Mouse (Mus musculus) midbrain, embryonic 10.5 days (tissue): ENCODE measurements at regions not wholly inside any gene's neighbourhood (a gene's known extent, or its start where the extent isn't known, plus 50 kb on each side); places are given as distances from the start of the nearest gene placed in this dataset.

Experiments
- DNase-seq: peaks from one replicate; pipeline ENCODE4 v3.0.0-alpha.2; 2017; ENCODE audit warnings: low spot score
- H3K27ac ChIP-seq: fragments of 300-500 bp; sonication (generic); replicated peaks from 2 replicates; pipeline ENCODE4 v1.5.1; 2016; ENCODE audit warnings: mild to moderate bottlenecking
- H3K27me3 ChIP-seq: fragments of 300-500 bp; sonication (generic); 2 replicates; pipeline ENCODE4 v1.6.1; 2016; ENCODE audit warnings: low read depth, mild to moderate bottlenecking; ENCODE audit not compliant: poor library complexity, severe bottlenecking
- H3K36me3 ChIP-seq: fragments of 300-500 bp; sonication (generic); 2 replicates; pipeline ENCODE4 v1.6.1; 2016; ENCODE audit warnings: mild to moderate bottlenecking, moderate library complexity
- H3K4me1 ChIP-seq: fragments of 300-500 bp; sonication (generic); 2 replicates; pipeline ENCODE4 v1.6.1; 2016
- H3K4me3 ChIP-seq: fragments of 300-500 bp; sonication (generic); 2 replicates; pipeline ENCODE4 v1.5.1; 2016; ENCODE audit warnings: mild to moderate bottlenecking, moderate library complexity
- H3K9me3 ChIP-seq: fragments of 300-500 bp; sonication (generic); replicated peaks from 2 replicates; pipeline ENCODE4 v1.6.1; 2016; ENCODE audit warnings: mild to moderate bottlenecking
- WGBS: fragments of 180-500 bp; shearing (Covaris S2); methylation state at CpG from one replicate; pipeline ENCODE4 v1.1.7; 2016; 5-methylcytosine and 5-hydroxymethylcytosine counted together

DNA sequence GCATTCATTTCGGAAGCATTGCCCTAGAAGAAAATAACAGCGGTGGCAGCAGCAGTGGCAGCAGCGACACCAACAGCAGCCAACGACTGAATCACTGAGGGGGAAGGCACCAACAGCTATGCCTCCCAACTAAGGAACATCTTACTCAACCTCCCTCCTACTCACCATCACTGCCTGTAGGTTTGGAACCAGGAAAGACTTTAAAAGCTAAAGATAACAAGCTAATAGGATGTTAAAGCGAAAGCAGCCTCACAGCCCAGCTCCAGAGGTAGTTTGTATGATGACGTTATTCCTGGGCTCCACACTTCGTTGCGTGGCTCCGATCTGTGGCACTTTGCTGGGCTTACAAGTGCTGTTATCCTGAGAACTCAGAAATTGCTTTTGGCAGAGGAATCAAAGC is 289.6 kb downstream of the Cd83 start:
- H3K4me3 ChIP-seq, result no peak overlapping the region
- H3K27ac ChIP-seq, result no peak overlapping the region
- DNase-seq, result no peak
- no peaks in the 10 kb centered on the region for H3K9me3 ChIP-seq
- peaks cover 12% of the 10 kb centered on the region for H3K27me3 ChIP-seq
- no peaks in the 10 kb centered on the region for H3K36me3 ChIP-seq
- no peaks in the 10 kb centered on the region for H3K4me1 ChIP-seq
- 95% methylated on average over 9 of the region's 9 CpGs for WGBS

DNA sequence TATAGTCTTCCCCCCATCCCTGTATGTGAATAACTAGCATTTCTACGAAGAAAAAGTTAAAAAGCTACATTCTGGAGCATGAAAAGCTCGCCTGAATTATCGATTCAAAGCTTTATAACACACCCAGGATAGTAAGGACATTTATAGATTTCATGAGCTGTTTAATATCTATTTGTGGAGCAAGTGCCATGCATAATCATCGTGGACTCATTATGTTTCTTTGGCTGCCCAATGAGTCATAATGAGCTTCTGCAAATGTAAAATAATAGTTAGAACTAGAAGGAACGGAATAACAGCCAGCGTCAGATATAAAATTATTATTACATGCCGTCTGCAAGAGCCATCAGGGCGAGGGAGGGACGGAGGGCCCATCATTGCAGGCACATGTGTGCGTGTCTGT is 292.4 kb downstream of the Cd83 start:
- Histone ChIP-seq H3K36me3 (no peaks in the 10 kb centered on the region), H3K9me3 (no peaks in the 10 kb centered on the region), H3K4me3 (no peak overlapping the region), H3K27me3 (peaks cover 12% of the 10 kb centered on the region), H3K4me1 (no peaks in the 10 kb centered on the region), H3K27ac (no peak overlapping the region)
- 91% methylated on average over 10 of the region's 10 CpGs for WGBS
- no peak for DNase-seq

DNA sequence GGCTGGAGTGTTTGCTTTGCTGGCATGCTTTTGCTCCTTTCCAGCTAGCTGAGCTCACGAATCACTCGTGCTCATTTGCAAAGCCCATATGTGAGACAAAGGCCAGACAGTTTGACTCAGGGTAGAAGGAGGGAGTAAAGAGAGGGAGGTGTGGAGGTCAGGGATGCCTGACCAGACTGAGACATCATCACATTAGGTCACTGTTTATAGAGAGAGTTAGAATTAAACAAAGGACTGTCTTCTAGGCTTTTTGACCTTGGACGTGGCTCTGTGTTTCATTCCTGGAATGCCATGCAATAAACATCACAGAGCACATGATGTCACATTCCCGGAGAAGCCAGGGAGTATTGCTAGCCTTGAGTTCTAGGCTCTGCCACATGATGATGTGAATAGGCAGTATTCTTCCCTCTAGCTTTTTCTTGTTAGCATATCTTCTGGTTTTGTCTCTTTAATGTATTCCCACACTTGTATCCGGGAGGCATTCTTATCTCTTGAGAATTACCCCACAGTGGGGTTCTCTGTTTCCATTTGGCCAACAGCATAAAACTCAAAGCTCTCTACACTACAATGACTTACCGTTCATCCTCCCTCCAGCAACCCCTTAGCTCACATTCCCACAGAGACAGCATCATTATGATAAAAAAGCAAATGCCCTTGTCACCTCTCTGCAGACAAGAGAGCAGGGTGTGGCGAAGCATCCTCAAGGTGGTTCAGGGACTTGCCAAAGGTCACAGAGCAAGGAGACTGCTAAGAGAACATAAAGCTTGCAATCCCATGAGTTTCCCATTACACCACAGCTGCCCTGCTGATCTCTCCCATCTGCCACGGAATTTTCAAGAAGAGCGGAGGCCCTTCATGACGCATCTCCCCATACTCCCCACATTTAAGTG is 301.3 kb downstream of the Cd83 start:
- Histone ChIP-seq H3K36me3 (no peaks in the 10 kb centered on the region), H3K4me3 (no peak overlapping the region), H3K27ac (no peak overlapping the region), H3K27me3 (peaks cover 12% of the 10 kb centered on the region; the same call in 1 of the 2 replicates), H3K4me1 (0 out of 2 replicates have a peak, but pooled peaks cover 3% of the 10 kb centered on the region), H3K9me3 (no peaks in the 10 kb centered on the region)
- DNase-seq, result no peak
- 79% methylated on average over 10 of the region's 10 CpGs for WGBS

DNA sequence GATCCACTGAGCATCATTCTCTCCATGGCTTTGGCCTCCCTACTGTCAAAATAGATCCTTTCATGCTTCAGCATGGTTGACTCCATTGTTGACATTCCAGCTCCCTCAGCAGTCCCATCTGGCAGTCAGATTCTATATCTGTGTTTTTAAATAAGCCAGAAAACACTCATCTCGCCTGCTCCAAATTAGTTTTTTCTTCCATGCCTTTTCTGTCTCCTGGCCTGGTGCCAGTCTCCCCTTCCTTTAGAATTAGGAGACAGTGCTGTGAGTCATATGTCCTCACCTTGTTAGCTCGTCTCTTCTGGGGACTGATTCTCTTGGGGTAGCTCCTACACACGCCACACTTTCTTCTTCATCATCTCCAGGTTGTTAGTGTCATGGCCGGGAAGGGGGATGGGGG is 302.2 kb downstream of the Cd83 start:
- no peak for DNase-seq
- Histone ChIP-seq H3K9me3 (no peaks in the 10 kb centered on the region), H3K27ac (no peak overlapping the region), H3K36me3 (no peaks in the 10 kb centered on the region), H3K27me3 (peaks cover 12% of the 10 kb centered on the region; the same call in 1 of the 2 replicates), H3K4me1 (0 out of 2 replicates have a peak, but pooled peaks cover 3% of the 10 kb centered on the region), H3K4me3 (no peak overlapping the region)
- WGBS, result 78% methylated on average over 4 of the region's 4 CpGs

DNA sequence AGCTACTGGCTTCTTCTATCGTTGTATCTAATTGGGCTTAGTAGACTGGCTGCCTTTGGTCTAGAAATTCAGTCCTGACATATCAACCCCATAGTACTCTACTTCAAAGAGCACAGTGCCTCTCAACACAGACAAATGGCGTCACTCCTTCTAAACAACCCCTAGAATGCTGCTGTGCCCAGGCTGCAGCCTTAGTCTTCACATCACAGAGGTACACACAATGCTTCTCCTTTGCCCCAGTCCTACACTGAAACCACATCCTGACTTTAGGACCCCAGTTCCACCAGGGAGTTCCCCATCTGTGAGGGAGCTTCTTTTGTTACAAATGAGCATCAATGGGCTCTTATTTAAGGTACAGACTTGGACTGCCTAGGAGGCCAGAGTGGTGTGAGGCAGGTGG is 312.6 kb downstream of the Cd83 start:
- H3K9me3 ChIP-seq, result no peaks in the 10 kb centered on the region
- peaks cover 69% of the 10 kb centered on the region for H3K27me3 ChIP-seq
- H3K27ac ChIP-seq, result no peak overlapping the region
- DNase-seq, result no peak
- H3K4me1 ChIP-seq, result peaks cover 37% of the 10 kb centered on the region
- H3K4me3 ChIP-seq, result no peak overlapping the region
- 82% methylated on average over 2 of the region's 2 CpGs for WGBS
- no peaks in the 10 kb centered on the region for H3K36me3 ChIP-seq

DNA sequence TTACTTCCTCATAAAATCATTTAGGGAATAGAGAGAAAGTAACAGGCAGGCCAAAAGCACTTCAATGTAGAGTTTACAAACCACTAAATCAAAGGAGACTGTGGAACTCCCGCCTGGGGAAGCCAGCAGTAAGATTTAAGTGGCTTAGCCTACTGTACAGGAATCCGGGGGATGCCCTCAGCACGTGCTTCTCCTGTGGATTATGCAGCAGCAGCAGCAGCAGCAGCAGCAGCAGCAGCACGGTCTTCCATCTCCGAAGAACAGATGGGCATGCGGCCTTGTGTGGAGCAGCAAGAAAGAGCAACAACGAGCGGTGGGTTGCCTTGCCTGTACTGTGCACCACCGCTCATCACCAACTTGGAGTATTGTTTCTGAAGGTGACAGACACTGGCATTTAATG is 314.9 kb downstream of the Cd83 start:
- WGBS, result 25% methylated on average over 9 of the region's 9 CpGs
- peak; percentile 51 for DNase-seq
- Histone ChIP-seq H3K27me3 (peaks cover 85% of the 10 kb centered on the region), H3K4me1 (peaks cover 45% of the 10 kb centered on the region), H3K36me3 (no peaks in the 10 kb centered on the region), H3K4me3 (no peak overlapping the region), H3K27ac (peak overlapping the region; percentile 76), H3K9me3 (no peaks in the 10 kb centered on the region)

DNA sequence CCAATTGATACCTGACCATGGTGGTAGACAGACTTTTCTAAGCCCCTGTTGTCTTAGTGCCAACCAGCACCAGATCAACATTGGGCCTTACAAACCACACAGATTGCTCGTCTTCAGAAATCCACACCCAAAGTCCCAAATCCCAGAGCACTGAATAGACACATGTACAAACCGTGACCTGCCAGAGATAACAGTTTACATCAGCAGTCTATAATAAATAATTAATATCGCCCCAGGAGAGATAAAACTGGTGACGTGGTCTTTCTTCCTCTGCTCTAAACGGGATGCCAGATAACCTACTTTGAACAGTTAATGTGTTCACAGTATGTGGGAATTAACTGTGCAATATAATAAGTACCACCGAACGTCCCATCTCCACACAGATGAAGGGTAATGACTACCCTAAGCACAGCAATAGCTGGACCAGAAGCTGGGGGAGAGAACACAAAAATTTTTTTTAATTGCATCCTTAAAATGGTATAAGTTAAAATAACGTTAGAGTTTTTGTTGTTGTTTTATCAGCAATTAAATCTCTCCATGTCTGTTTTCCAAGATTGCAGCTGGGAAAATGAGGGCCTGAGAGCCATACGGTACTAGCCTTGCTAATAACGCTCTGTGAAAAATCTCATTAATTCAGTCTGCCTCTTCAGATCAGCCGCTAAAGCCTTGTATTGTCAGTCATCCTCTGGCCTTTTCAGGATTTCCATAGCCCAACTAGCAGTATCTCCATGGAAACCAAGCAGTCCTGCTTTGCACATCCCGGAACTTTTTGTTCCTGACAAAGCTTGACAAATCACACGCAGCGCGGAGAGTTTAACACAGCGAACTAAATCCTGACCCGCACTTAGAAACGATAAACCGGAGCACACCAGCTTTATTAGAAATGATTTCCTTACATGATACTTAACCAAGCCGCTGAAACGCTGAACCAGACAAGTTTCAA is 315.8 kb downstream of the Cd83 start:
- peak overlapping the region; percentile 81 for H3K27ac ChIP-seq
- WGBS, result 9% methylated on average over 21 of the region's 21 CpGs
- no peaks in the 10 kb centered on the region for H3K36me3 ChIP-seq
- peaks cover 85% of the 10 kb centered on the region for H3K27me3 ChIP-seq
- H3K4me3 ChIP-seq, result peak overlapping the region; percentile 41
- DNase-seq, result peak; percentile 81
- H3K9me3 ChIP-seq, result no peaks in the 10 kb centered on the region
- H3K4me1 ChIP-seq, result peaks cover 49% of the 10 kb centered on the region

DNA sequence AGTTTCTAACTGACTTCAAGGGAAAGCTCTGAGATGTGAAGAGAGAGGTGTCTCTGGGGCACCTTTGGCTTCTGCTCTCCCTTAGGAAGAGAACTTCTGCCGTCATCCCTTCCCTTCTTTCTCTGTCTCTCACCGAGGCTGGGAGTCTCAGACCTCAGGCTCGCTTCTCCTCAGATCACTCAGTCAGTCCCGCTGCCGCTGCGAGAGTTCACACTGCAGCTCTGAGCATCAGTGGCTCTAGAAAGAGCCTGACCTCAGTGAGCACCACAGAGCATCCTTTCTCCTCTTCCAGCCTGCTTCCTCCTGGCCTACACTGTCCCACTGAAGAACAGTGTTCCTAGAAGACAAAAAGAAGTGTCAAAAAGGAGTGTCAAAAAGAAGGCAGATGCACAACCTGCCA is 316.6 kb downstream of the Cd83 start:
- H3K27ac ChIP-seq, result peak overlapping the region; percentile 81
- peaks cover 85% of the 10 kb centered on the region for H3K27me3 ChIP-seq
- no peak for DNase-seq
- no peaks in the 10 kb centered on the region for H3K9me3 ChIP-seq
- WGBS, result 1% methylated on average over 6 of the region's 6 CpGs
- peak overlapping the region; percentile 41 for H3K4me3 ChIP-seq
- no peaks in the 10 kb centered on the region for H3K36me3 ChIP-seq
- peaks cover 49% of the 10 kb centered on the region for H3K4me1 ChIP-seq

DNA sequence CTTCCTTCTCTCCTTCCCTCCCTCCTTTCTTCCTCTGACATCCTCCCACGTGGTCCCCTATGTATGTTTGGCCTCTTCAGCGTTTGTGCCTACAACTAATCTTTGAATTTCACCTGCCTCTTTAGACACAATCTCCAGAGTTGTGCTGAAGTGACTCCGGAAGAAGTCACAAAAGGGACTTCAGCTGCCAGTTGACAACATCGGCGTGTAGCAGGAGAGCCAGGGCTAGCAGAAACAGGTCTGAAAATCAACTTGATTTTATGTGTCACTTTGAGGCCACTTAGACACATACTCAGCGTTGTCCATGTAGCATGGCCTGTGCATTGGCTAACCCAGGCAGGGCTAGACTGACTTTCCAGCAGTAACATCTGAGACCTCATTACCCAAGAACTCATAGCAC is 317.2 kb downstream of the Cd83 start:
- H3K4me3 ChIP-seq, result no peak overlapping the region
- no peaks in the 10 kb centered on the region for H3K36me3 ChIP-seq
- peaks cover 49% of the 10 kb centered on the region for H3K4me1 ChIP-seq
- H3K27me3 ChIP-seq, result peaks cover 85% of the 10 kb centered on the region
- no peaks in the 10 kb centered on the region for H3K9me3 ChIP-seq
- 63% methylated on average over 6 of the region's 6 CpGs for WGBS
- DNase-seq, result no peak
- peak overlapping the region; percentile 81 for H3K27ac ChIP-seq

DNA sequence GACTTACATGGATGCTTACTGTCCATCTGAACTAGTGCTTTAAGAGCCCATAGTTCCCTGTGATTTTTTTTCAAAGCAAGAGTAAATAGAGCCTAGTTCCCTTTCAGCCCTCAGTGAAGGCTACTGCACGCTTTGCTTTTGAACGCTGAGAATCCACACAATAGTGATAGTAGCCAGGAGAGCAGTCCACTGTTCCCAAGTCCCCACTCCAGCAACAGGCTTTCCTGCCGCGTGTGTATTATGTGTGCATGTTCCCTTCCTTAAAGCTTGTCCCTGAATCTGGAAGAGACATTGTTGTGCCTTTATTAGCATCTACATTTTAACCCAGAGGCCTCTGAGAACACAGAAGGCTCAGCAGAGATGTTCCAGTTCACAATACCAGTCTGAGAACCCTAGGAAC is 317.7 kb downstream of the Cd83 start:
- H3K36me3 ChIP-seq, result no peaks in the 10 kb centered on the region
- no peak overlapping the region for H3K4me3 ChIP-seq
- H3K27ac ChIP-seq, result peak overlapping the region; percentile 81; the same call in 1 of the 2 replicates
- DNase-seq, result no peak
- no peaks in the 10 kb centered on the region for H3K9me3 ChIP-seq
- WGBS, result 50% methylated on average over 4 of the region's 4 CpGs
- peaks cover 85% of the 10 kb centered on the region for H3K27me3 ChIP-seq
- H3K4me1 ChIP-seq, result peaks cover 49% of the 10 kb centered on the region

DNA sequence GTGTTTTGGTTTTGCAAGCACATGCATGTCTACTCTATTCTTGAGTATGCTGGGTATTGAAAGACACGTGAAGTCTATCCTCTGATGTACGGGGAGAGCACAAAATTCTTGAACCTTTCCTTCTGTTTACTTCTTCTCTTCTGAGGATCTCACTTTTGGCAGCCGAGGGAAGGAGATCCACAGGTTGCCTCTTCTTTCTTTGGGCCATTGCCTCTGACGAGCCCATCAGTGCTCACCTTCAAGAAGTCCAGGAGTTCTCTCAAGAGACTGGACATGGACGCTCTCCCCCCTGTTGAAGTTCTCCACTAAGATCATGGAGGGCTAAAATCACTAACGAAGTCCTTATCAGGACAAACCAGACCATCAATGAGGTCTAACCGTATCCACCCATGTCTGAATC is 318.8 kb downstream of the Cd83 start:
- no peaks in the 10 kb centered on the region for H3K9me3 ChIP-seq
- peaks cover 85% of the 10 kb centered on the region for H3K27me3 ChIP-seq
- H3K4me3 ChIP-seq, result no peak overlapping the region
- WGBS, result 93% methylated on average over 7 of the region's 7 CpGs
- H3K36me3 ChIP-seq, result no peaks in the 10 kb centered on the region
- no peak overlapping the region for H3K27ac ChIP-seq
- no peak for DNase-seq
- peaks cover 47% of the 10 kb centered on the region for H3K4me1 ChIP-seq

DNA sequence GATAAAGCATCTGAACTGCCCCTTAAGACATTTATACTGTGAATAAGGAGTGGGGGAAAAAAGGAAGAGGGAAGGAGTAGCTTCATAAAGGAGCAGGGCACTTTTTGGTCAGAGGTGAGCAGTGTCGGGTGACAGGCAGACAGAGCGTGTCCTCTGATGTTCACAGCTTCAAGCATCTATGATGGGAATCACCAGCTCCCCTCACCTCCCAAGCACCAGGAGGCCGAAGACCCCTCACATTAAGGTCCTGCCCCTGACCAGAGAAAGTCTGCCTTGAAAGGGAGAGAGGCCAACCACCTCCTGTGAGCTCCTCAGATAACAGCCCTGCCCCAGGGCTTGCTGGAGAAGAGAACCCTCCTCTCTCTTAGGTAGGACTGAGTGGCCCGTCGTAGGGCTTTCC is 320.6 kb downstream of the Cd83 start:
- 62% methylated on average over 5 of the region's 5 CpGs for WGBS
- H3K27me3 ChIP-seq, result peaks cover 90% of the 10 kb centered on the region
- DNase-seq, result no peak

More for the DNA sequence above, 320.6 kb downstream of the Cd83 start:
- Histone ChIP-seq H3K4me1 (peaks cover 30% of the 10 kb centered on the region), H3K27ac (no peak overlapping the region; the same call in 1 of the 2 replicates), H3K9me3 (no peaks in the 10 kb centered on the region), H3K36me3 (no peaks in the 10 kb centered on the region), H3K4me3 (no peak overlapping the region)
